Mouse (Mus musculus) T-helper 1 cell (primary cell): Measurements from ENCODE around the gene Ackr3.

Source experiments
- in situ Hi-C: fragments of 300-600 bp; cut with MboI, MseI; formaldehyde crosslinking; loops from one replicate; pipeline ENCODE4 v1.15.1; 2025; ENCODE audit warnings: high pct_unique_total_duplicates

Gene Ackr3

DNA sequence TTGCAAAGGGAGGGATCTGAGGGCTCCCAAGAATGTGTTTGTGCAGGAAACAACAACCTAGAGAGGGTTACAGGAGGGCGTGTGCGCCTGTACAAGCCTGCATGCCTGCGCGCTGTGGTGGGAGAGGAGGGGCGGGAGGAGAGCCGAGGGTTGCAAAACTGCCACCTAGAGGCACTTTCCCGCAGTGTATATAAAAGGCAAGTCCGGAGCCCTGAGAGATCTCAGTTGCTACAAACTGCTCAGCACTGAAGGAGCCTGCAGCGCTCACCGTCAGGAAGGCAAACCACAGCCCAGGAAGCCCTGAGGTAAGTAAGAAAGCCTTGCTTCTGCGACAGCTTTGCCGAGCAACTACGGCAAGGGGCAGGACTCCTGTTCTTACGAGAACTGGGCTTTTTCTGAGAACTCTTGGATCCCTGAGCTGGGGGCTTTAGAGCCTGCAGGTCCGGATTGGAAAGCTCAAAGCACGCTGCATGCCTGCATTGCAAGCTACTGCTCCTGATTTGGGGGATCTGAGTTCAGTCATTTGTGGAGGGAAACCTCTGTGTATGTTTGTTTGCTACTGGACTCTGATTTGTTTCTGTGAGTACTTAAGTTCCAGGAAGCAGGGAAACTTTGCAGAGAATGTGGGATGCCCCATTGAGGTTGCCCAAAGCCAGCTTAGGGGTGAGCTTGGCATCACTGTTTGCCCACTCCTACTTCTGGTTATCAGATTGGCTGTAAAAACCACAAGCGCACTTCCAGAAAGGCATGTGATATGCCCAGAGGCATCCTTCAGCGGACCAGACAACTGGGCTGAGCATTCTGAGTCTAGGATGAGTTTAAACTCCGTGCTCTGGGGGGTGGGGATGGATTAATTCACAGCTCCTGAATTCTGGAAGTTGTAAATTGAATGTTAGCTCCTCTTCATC is at the start of gene Ackr3:
Ackr3 (plus strand) TSS at position 198 of the 908 bp plus-strand sequence.
- in situ Hi-C loops, result no loop called here

DNA sequence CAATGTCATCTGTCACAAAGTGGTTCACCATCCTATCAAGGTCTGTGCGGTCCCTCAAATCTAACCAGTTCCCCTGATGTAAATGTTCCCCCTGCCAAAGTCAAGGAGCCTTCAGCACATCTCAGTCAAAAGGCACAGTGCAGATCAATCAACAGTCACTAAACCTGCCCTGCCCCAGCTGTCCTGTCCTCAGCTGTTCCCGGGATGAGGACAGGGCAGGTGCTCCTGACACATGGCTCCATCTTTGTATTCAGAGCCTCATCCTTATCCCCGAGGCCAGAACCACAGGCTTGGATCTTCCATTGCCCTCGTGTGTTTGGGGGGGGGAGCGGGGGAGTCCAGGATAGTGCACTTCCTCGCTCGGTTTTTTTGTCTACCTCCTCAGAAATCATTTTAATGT is 47.2 kb upstream of the Ackr3 start:
- in situ Hi-C loops, result no loop called here

DNA sequence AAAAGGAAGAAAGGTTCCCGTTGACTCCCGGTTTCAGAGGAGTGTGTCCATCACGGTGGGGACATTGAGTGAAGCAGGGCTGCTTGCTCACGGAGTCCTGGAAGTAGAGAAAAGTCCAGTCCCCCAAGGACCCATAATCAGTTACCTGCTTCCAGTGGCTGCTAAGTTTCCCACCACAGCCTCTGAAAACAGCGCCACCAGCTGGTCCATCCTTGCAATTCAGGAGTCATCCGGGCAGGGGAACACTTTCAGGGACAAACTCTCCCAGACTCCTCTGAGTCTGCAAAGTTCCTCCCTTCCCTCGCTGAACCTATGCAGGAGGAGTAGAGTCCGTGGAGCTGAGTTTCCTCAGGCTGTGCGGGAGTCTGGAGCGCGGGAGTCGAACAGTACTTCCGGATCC is 43.9 kb upstream of the Ackr3 start:
- in situ Hi-C loops, result no loop called here

DNA sequence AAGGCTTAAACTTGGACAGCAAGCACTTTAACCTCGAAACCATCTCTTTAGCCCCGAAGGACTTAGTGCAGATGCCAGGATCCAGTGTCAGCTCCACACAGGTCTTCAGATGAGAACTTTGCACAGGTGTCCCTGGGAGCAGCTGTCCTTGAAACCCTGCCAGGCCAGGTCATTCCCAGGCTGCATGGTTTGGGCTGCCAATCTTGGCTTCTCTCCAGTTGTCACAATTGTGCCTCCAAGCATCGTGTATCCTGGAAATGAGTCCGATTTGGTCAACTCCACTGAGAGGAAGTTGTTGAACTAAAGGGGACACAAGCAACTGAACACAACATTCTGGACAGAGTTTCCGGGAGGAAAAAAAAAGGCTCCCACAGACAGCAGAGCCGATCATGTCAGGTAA is 42.2 kb upstream of the Ackr3 start:
- in situ Hi-C loops, result no loop called here

DNA sequence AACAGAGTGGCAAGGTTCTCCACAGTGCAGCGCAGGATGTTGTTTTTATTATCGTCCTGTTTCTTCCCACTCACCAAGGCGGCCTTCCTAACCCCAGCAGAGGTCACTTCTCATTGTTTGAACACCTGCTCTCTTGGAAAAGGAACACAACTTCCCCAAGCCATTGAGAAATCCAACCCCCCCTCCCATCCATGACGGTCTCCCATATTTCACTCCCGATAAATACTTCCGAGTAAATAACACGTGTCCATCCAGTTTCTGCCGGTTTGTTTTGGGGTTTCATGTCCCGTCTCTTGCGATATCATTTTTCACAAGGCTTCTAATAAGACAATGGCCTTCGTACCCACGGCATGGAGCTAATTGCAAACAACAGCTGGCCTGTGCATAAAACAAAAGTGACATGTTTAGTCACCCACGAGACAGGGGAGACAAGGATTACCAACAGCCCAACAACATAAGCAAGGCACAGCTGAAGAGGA is 41.4 kb upstream of the Ackr3 start:
- in situ Hi-C loops, result no loop called here

DNA sequence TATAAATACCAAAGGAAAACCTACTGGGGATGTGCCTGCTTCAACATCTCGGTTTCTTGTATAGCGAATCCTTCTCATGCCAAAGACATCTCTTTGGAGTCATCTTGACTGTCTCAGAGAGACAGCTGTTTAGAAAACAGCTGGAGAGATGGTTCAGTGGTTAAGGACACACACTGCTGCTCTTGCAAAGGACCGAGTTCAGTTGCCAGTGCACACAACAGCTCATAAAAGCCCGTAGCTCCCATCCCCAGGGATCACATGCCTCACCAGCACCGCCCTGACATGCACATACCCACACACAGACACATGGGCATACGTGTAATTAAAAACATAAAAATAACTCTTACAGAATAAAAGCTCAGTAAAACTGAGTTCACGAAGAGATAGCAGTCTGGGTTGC is 40.6 kb upstream of the Ackr3 start:
- in situ Hi-C loops, result no loop called here

DNA sequence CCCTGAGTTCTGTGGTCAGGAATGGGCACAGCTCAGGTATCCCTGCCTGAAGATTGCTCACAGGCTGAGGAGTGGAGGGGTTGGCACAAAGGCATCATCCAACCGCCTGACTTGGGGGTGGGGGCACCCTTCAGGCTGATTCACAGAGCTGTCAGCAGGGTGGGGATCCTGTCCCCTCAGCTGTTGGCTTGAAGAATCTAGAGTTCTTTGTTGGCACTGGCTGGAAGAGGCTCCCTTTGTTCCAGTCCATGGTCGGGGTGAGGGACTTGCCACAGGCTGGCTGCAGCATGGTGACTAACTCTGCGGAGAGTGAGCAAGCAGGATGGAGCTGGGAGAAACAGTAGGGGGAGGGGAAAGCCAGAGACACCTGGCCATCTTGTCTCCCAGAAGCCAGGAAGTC is 39.5 kb upstream of the Ackr3 start:
- in situ Hi-C loops, result no loop called here

DNA sequence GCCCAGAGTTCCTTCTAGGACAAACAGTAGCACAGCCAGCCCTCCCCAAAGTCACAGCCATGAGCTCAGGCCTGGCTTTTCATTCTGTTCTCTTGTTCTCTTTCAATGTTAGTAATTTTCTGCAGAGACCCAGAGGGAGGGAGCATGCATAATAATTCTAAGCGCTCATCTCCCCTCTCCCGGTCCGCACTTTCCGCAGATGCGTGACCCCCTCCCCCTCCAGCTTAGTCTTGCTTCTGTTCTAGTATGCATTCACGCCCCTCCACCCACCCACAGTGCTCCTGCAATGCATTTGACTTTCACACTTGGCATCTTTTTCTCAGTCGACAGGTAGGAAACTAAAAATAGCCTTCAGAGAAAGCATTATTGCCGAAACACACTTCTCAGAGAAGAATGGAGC is 29.4 kb upstream of the Ackr3 start:
- in situ Hi-C loops, result no loop called here

DNA sequence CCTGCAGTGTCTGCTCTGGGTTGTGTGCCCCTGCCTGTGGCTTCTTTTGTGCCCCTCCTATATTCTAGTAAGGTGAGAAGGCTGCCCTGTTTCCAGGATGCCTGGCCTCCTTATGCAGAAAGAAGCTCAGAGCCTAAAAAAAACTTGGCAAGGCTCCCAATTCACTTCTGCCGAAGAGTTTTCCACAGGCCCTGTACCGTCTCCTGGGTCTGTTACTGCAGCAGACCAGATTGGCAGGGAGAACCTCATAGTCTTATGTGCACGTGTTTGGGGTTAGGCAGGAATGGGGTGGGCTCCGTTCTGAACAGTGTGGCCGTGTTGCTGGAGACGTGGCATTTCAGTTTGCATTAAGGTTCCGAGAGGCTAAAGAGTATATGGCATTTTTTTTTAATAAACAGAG is 27.6 kb upstream of the Ackr3 start:
- in situ Hi-C loops, result loop anchor here (25.0 kb wide), 1 partner anchor 1989 kb away; no protein-coding TSS in a partner anchor

DNA sequence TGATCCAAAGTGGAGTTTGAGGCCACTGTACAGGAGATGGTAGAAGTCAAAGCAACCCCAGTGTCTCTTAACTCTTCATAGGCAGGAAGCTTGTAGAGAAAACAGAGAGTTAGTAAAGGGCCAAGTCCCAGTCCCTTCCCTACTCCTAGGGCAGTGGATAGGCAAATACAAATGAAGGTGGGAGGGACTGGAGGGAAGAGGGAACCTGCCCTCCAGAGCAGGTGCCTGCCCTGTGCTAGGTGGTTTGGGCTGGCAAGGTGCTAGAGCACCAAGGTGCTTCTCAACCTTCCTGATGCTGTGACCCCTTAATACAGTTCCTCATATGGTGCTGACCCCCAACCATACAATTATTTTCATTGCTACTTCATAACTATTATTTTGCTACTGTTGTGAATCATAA is 26.2 kb upstream of the Ackr3 start:
- in situ Hi-C loops, result loop anchor here (25.0 kb wide), 1 partner anchor 1990 kb away; no protein-coding TSS in a partner anchor

DNA sequence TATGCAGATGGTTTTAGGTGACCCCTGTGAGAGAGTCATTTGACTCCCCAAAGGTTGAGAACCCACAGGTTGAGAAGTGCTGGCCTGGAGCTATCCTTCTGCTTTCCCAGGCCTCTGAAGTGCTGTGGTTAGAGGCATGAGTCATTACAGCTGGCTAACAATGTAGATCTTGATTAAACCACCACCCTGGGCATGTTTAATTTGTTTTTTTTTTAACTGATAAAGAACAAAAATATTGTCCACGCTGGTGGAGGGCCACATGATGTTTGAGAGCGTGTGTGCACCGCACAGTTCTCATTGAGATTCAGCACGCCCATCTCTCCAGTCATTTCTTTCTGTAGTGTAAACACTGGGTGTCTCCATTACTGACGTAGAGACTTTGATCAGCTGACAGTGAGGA is 25.8 kb upstream of the Ackr3 start:
- in situ Hi-C loops, result loop anchor here (25.0 kb wide), 1 partner anchor 1991 kb away; no protein-coding TSS in a partner anchor

DNA sequence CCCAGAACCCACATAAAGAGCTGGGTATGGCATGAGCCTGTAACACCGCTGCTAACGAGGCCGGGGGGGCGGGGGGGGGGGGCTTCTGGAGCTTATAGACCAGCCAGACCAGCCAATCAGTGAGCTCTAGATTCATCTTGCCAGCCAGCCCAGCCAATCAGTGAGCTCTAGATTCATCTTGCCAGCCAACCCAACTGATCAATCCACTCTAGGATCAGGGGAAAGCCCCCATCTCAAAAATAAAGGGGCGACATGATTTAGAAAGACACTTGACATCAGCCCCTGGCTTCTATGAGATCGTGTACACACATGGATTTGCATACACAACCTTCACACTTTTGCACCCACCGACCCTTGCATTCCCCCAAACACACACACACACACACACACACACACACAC is 23.3 kb upstream of the Ackr3 start:
- in situ Hi-C loops, result loop anchor here (10.0 to 25.0 kb wide), 2 partner anchors 1146 to 1993 kb away; no protein-coding TSS in a partner anchor

DNA sequence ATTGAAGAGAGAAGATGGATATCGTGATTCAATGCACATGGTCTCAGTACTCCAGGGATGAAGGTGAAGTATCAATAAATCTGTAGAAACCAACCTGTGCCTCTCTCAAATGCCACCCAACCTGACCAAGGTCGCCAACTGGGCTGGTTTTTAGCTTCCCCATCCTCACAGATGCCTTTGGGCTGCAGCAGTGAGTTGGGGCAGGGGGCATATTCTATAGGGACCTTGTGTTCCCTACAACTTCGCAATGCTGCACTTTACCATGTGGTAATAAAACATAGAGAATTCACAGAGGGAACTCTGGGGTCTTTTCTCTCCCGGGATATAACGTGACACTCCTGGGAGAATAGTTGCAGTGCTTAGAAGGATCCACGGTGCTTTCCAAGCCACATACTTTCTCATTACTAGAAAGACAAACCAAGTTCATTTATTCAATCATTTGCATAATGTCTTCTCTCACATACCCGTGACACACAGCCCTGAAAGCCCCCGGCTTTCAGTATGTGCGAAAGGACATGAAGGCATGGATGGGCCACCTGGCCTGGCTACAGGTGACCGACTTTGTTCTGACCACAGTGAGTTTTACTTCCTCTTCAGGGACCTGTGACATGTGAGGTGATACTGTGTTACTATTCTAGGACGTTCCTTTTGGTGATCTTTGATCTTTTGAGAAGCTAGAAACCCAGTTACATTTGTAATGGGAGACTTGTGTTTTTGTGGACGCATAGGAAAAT is 22.6 kb upstream of the Ackr3 start:
- in situ Hi-C loops, result loop anchor here (10.0 to 25.0 kb wide), 2 partner anchors 1146 to 1994 kb away; no protein-coding TSS in a partner anchor

DNA sequence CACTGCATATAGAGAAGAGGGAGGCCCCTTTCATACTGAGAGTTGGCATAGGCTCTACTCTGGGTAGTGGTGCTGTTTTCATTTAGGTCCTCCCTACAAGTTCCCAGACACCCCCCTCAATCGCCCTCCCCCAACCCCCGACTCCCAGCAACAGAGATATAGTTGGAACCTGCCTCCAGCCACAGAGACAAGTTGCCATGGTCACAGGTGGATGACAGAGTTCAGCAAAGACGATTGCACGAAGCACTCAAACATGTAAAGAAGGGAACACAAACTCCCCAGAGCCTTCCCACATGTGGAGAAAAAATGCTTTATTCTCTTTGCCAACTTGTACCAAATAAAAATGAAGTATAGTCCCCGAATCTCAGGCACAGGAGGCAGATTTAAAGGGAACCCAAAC is 21.3 kb upstream of the Ackr3 start:
- in situ Hi-C loops, result loop anchor here (10.0 to 25.0 kb wide), 2 partner anchors 1148 to 1995 kb away; no protein-coding TSS in a partner anchor

DNA sequence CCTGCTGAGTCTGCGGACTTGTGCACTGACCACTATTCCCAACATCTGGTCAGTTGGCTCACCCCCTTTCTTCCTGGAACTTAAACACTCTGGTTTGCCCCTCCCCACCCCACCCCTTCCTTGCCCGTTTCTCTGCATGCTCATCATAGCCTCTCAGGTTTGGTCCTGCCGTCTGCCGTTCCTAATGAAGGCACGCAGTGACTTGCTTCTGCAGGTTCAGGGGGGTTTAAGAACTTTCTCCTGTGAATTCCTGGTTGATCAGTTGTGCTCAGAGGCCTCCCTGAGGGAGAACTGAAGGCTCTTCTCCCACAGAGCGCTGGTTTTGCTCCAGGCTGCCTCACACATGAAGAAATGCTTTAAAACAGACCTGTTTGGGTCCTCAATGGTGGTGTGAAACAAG is 20.2 kb upstream of the Ackr3 start:
- in situ Hi-C loops, result loop anchor here (10.0 to 25.0 kb wide), 2 partner anchors 1149 to 1996 kb away; no protein-coding TSS in a partner anchor

DNA sequence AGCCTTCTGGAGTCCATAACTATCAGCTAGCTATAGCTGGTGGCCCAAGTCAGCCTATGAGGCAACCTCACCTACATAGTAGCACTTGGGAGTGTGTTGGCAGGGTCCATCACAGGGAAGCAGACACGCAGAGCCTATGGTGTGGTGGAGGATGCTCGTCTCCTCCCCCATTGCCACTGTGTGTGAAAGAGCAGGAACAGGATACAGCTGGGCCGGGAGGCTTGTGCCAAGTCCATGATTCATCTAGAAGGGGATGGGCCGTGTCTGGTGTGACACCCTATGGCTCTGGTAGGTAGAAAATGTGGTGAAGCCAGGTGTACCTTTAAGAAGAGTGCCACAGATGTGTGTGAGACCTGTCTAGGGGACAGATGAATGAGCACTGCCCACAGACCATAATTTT is 17.6 kb upstream of the Ackr3 start:
- in situ Hi-C loops, result loop anchor here (10.0 to 25.0 kb wide), 2 partner anchors 1151 to 1999 kb away; no protein-coding TSS in a partner anchor

DNA sequence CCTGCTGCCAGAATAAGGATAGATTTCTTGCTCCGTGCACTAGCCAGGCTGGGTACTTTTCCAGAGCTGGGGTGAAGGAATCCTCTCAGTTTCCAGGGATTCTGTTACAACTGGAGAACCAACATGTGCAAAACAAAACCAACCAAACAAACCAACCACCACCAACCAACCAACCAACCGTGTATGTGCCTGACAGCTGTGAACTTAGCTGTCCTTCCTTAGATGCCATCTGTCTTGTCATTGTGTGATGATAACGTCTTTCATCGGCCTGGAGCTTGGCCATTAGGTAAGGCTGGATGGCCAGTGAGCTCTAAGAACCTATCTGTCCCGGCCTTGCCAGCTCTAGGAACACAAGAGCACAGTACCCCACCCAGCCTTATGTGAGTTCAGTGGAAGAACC is 16.9 kb upstream of the Ackr3 start:
- in situ Hi-C loops, result loop anchor here (10.0 to 25.0 kb wide), 2 partner anchors 1152 to 2000 kb away; no protein-coding TSS in a partner anchor

DNA sequence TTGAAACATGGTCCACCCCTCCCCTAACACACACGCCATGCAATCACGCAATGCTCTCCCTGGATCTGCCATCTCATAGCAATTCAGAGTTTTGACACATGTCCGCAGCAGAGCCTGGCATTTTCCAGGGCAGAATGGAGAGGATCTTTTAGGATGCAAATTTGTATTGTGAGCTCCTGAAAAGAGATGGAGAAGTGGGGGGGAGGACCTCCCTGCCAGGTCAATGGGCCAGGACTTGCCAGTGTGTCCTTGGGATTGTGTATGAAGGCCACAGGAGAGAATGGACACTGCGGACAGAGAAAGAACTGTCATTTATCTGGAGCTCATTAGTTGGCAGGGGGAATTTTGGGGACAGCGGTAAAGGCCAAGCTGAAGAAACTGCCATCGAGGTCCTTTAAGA is 14.7 kb upstream of the Ackr3 start:
- in situ Hi-C loops, result loop anchor here (10.0 to 25.0 kb wide), 2 partner anchors 1154 to 2002 kb away; no protein-coding TSS in a partner anchor

DNA sequence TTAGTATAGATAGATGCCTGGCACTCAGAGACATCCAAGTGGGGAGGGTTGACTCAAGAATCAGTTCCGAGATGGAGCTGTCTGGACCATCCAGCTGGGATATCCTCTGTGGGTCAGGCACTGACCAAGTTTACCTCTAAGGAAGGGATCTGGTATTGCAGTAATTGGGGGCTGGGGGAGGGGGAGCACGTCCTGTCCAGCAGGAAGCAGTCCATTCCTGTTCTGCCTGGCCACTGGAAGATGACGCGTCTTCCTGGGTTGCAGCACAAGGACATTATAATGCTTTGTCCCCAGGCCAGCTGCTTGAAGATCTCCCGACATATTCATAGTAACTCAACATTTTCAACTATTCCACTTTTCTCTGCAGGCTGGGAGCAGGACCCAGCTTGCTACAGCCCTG is 2.5 kb upstream of the Ackr3 start:
- in situ Hi-C loops, result no loop called here

DNA sequence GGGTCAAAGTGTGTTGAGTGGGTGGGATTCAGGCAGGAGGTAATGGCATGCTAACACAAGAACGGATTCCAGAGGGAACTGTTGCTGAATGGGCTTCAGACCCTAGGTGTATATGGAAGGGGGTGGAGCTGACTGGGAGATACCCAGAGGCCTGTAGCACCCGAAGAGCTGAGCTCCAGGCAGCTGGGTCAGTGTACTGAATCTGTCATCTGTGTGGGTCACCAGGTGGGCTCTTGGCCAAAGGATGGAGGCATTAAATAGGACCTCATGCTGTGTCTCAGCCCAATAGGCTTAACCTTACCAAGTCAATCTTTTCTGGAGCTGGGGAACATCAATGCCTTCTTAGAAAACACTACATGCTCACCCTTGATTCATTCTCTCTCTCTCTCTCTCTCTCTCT is 2.1 kb upstream of the Ackr3 start:
- in situ Hi-C loops, result no loop called here

DNA sequence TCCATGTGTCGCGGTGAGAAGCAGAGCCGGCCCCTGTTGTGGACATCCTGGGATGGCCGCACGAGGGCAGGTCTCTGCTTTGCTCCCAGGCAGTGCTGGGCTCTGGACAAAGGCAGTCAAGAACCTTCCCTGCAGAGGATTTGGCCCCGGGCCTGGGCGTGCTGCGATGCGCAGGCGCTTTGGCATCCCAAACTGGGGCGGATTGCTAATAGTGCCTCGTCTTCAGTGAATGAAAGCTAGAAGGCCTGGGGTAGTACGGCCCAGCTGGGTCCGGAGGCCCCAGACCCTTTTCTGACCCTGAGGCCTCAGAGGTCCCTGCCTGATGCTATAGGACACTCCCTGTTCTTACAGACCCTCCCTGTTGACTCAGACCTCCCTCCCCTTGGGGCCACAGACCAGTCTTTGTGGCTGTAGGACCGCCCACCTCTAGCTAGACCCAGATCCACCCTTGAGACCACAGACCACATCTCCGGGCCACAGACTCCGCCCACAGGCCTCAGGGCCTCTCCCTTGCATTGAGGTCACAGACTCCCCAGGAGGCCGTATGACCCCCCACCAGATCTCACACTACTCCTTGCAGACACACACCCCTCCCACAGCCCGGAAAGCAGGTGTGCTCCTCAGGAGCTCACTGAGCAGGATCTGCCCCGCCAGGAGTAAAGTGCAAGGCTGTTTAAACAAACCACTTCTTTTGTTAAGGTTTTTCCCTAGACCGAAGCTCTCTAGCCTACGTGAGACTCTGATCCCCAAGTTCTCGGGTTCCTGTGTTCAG is 1.4 kb upstream of the Ackr3 start:
- in situ Hi-C loops, result no loop called here
